Mouse (Mus musculus): ENCODE measurements around the gene Tmem131. TPM values are rescaled to one million over a fixed set of nuclear protein-coding genes. Genes with fewer than 3 reads are reported as not detected.

The Tmem131 gene
- polyA plus RNA-seq, 1 experiment from 2014 or later = 21.7 TPM

DNA sequence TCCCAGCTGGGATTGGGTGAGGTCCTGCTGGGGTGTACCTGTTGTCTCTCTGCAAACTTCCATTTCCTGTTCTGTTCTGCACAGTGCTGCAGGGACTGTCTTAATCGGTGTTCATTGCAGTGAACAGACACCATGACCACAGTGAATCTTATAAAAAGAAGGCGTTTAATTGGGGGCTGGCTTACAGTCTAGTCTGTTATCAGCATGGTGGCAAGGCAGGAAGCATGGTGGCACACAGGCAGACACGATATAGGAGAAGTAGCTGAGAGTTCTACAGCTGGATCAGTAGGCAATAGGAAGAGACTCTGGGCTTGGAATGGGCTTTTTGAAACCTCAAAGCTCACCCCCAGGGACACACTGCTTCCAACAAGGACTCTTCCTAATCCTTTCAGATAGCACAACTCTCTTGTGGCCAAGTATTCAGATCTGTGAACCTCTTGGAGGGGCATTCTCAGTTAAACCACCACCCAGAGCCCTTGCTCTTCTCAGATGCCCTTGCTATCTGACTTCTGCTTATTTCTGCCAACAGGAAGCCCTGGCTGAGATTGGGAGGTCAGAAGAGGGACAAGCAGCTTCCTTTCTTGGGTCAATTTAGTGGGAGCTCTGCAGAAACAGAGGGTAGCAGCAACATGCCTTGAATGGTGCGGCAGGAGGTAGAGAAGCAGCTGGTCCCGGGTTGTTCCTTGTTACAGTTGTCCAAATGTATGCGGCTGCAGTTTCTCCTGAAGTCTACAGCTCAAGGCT is 189.4 kb downstream of the Tmem131 start:
- Histone ChIP-seq H3K9me3 (ENCODE audit: control insufficient read depth, low read length) (no peaks in the 10 kb centered on the region), H3K4me3 (replicated peaks; ENCODE audit: low read length) (no peak overlapping the region), H3K9ac (no peak overlapping the region), H3K27me3 (ENCODE audit: control insufficient read depth, insufficient read depth, low read length) (no peaks in the 10 kb centered on the region), H3K36me3 (replicated peaks; ENCODE audit: control insufficient read depth, insufficient read depth) (no peaks in the 10 kb centered on the region), H3K4me2 (replicated peaks) (no peak overlapping the region), H3K4me1 (replicated peaks; ENCODE audit: control insufficient read depth, insufficient read depth, low read length) (no peaks in the 10 kb centered on the region), H3K27ac (no peak overlapping the region)
- no peak for ATAC-seq (ENCODE audit: low FRiP score)
- WGBS = 79% methylated on average over 6 of the region's 6 CpGs
- no peak for DNase-seq (ENCODE audit: low spot score)

DNA sequence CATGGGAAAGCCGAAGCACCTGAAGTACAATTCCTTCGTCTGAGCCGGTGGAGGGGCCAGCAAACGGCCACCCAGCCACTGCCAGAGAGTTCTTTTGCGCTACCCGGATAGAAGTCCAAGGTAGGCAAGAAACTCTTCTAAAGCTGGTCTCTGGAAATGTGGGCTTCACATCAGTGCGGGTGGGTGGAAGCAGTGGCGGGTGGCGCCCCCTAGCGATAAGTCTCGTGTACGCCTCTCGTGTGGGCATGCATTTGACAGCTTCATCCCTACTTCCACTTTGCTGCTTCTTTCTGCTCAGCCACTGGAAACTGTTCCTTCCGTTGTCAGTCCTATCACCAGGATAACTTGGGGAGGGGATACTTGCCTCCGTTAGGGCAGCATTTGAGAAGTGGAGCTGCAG is 197.0 kb downstream of the Tmem131 start:
- no peak for ATAC-seq (ENCODE audit: low FRiP score)
- 51% methylated on average over 15 of the region's 15 CpGs for WGBS
- no peak overlapping the region for H3K4me3 ChIP-seq (replicated peaks; ENCODE audit: low read length)
- no peaks in the 10 kb centered on the region for H3K9me3 ChIP-seq (ENCODE audit: control insufficient read depth, low read length)
- no peak overlapping the region for H3K27ac ChIP-seq
- peak; percentile 30 for DNase-seq (ENCODE audit: low spot score)
- no peaks in the 10 kb centered on the region for H3K36me3 ChIP-seq (replicated peaks; ENCODE audit: control insufficient read depth, insufficient read depth)
- no peak overlapping the region for H3K9ac ChIP-seq
- peaks cover 11% of the 10 kb centered on the region for H3K4me1 ChIP-seq (replicated peaks; ENCODE audit: control insufficient read depth, insufficient read depth, low read length)
- H3K27me3 ChIP-seq (ENCODE audit: control insufficient read depth, insufficient read depth, low read length) = no peaks in the 10 kb centered on the region
- H3K4me2 ChIP-seq (replicated peaks) = no peak overlapping the region

DNA sequence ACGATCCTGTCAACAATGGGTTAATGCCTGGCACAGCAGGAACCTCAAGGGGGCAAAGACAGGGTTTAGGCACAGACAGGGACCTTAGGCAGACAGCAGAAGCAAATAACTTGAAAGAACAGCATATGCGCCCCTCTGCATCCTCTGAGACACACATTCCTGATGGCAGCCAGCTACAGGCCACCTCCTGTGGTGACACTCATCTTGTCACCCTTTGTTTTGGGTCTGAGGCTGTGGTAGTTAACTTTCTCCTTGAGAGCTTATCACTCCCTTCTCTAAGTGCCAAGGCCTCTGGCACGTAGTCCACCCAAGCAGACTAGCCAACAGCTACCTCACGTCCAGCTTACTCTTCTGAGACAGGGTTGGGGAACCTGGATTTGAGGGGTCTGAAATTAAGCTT is 197.8 kb downstream of the Tmem131 start:
- 33% methylated on average over 4 of the region's 4 CpGs for WGBS
- Histone ChIP-seq H3K36me3 (replicated peaks; ENCODE audit: control insufficient read depth, insufficient read depth) (no peaks in the 10 kb centered on the region), H3K4me1 (replicated peaks; ENCODE audit: control insufficient read depth, insufficient read depth, low read length) (peaks cover 11% of the 10 kb centered on the region), H3K9ac (no peak overlapping the region), H3K4me2 (replicated peaks) (no peak overlapping the region), H3K4me3 (replicated peaks; ENCODE audit: low read length) (no peak overlapping the region), H3K27ac (no peak overlapping the region), H3K9me3 (ENCODE audit: control insufficient read depth, low read length) (no peaks in the 10 kb centered on the region), H3K27me3 (ENCODE audit: control insufficient read depth, insufficient read depth, low read length) (no peaks in the 10 kb centered on the region)
- ATAC-seq (ENCODE audit: low FRiP score) (no peak), DNase-seq (ENCODE audit: low spot score) (no peak)

DNA sequence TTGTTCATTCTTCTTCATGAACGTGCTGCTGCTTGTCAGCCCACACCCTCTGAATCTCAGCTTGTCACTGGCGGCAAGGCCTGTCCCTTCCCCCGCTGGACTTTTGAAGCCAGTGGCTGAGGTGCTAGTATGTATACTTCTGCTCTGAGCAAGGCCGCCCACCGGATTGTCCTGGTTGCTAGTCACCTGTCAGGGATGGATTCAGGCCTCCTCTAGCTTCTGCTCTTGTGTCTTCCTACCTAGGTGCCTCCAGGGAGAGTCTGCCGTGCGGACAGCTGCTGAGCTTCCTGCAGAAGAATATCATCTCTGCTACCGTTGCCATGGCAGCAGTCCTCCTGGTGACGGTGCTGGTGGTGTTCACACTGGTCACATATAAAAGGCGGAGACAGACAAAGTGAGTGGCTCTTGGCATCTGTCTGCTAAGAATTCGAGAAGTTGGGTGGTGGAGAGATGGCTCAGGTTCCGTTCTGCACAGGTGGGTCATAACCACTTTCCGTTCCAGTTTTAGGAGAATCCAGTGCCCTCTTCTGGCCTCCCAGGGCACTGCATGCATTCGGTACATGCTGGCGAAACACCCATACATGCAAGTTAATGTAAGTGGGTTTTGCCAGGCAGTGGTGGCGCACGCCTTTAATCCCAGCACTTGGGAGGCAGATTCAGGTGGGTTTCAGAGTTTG is 199.1 kb downstream of the Tmem131 start:
- DNase-seq (ENCODE audit: low spot score) (peak; percentile 82), ATAC-seq (ENCODE audit: low FRiP score) (peak; percentile 79)
- WGBS = 20% methylated on average over 17 of the region's 17 CpGs
- peak overlapping the region; percentile 13; the same call in 1 of the 2 replicates for H3K4me3 ChIP-seq (replicated peaks; ENCODE audit: low read length)
- peak overlapping the region; percentile 47 for H3K4me2 ChIP-seq (replicated peaks)
- no peaks in the 10 kb centered on the region for H3K9me3 ChIP-seq (ENCODE audit: control insufficient read depth, low read length)
- peaks cover 11% of the 10 kb centered on the region for H3K4me1 ChIP-seq (replicated peaks; ENCODE audit: control insufficient read depth, insufficient read depth, low read length)
- no peaks in the 10 kb centered on the region for H3K27me3 ChIP-seq (ENCODE audit: control insufficient read depth, insufficient read depth, low read length)
- H3K9ac ChIP-seq = no peak overlapping the region
- no peaks in the 10 kb centered on the region for H3K36me3 ChIP-seq (replicated peaks; ENCODE audit: control insufficient read depth, insufficient read depth)
- H3K27ac ChIP-seq = 0 out of 2 replicates have a peak overlapping the region, but pooled peaks have one; percentile 9

DNA sequence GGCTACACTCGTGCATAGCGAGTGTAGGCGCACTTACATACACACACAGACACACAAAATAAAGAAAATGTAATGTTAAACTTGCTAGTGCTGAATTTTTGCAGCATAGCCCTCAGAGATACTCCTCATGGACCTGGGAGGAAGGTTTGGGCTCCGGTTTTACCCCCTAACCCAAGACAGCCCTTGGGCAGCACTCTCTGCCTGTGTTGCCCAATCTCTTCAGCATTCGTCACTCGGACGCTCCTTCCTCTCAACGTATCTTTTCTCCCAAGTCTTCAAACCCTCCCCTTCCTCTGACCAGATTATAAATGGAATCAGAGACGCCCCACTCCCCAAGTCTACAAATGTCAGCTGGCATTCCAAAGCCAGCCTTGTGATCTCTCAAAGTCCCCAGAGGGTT is 200.4 kb downstream of the Tmem131 start:
- Histone ChIP-seq H3K4me3 (replicated peaks; ENCODE audit: low read length) (no peak overlapping the region), H3K9ac (no peak overlapping the region), H3K27ac (no peak overlapping the region), H3K27me3 (ENCODE audit: control insufficient read depth, insufficient read depth, low read length) (no peaks in the 10 kb centered on the region), H3K9me3 (ENCODE audit: control insufficient read depth, low read length) (no peaks in the 10 kb centered on the region), H3K36me3 (replicated peaks; ENCODE audit: control insufficient read depth, insufficient read depth) (no peaks in the 10 kb centered on the region), H3K4me2 (replicated peaks) (no peak overlapping the region), H3K4me1 (replicated peaks; ENCODE audit: control insufficient read depth, insufficient read depth, low read length) (peaks cover 11% of the 10 kb centered on the region)
- DNase-seq (ENCODE audit: low spot score) = no peak
- no peak for ATAC-seq (ENCODE audit: low FRiP score)
- 83% methylated on average over 9 of the region's 9 CpGs for WGBS

Other genes starting within 250 kb of the Tmem131 start
- gene 4933424G06Rik, start 233.5 kb downstream of the Tmem131 start, polyA plus RNA-seq (2014; fragmentation: Nextera tagmentation; extraction: Ambion mirVana) = 0.48 and 0.54 TPM in 2 replicates
- gene Actr1b, start 229.2 kb downstream of the Tmem131 start, polyA plus RNA-seq (2014; fragmentation: Nextera tagmentation; extraction: Ambion mirVana) = 95.0 and 97.4 TPM in 2 replicates
- 0.69 and 2.3 TPM in 2 replicates for gene Zap70, start 181.9 kb downstream of the Tmem131 start, polyA plus RNA-seq (2014; fragmentation: Nextera tagmentation; extraction: Ambion mirVana)
- gene Vwa3b, start 82.9 kb upstream of the Tmem131 start, polyA plus RNA-seq (2014; fragmentation: Nextera tagmentation; extraction: Ambion mirVana) = 1.0 and 2.2 TPM in 2 replicates

Measured in hindbrain, embryonic 14.5 days (tissue).